Mouse (Mus musculus): Measurements from ENCODE around the gene Ubox5. TPM values are rescaled to one million over a fixed set of nuclear protein-coding genes. Genes with fewer than 3 reads are reported as not detected.
"Not testable (repeated sequence)": the region's sequence is repeated elsewhere in the genome, so short reads cannot be mapped to it uniquely, and the experiment has no call there.

The Ubox5 gene
- total RNA-seq, 2 experiments from 2014 or later, result 7.4 to 8.2 TPM

DNA sequence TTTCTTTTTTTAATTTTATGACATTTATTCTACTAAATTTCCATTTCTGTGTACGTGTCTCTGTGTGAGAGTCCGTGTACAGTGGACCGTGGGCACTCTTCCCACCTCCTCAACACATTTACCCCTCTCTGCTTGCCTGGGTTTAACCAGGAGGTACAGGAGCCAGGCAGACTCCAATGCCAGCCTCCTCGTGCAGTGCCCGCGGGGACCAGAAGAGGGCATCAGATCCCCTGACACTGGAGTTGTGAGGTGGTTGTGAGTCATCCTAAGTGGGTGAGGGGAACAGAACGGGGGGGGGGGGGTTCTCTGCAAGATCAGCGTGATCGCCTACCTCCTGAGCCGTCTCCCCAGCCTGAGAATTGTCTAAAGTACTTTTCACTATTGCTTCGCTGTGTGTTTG lies 51.7 kb downstream of the Ubox5 start:
- peak; percentile 67 to 69 for DNase-seq (ENCODE audit: low spot score in 2 of 2)

DNA sequence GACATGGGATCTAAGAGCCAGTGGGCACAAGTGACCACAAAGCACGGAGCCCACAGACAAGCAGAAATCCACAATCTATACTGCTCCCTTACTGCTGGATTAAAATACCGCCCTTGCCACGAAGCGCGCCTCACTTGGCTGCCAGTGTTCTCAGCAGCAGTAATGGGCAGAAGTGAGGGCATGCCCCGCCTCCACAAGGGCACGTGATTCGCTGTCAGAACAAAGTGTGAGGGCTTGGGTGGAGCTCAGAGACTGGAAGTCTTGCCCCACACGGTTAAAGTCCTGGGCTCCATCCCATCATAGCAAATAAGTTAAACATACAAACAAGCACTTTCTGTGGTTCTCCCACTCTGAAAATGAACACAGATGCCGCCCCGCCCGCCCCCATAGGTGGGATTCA lies 52.2 kb downstream of the Ubox5 start:
- no peak for DNase-seq (ENCODE audit: low spot score in 2 of 2)

DNA sequence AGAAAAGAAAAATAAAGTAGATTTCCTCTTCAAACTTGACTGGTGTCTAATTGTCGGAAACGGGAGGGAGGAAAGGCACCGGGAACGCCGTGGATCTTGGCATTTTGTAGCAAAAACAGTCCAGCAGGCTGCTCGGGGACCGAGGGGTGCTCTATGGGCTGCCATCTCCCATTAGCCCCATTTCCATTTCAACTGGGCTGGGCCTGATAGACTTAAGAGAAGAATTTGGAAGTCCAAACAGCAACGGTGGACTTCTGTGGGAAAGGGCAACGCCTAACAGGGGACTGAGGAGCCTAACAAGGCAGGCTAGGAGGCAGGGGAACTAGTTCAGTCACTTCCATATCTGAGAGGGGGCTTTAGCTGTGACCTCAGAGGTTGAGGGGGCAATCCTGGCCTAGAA lies 52.8 kb downstream of the Ubox5 start:
- no peak for DNase-seq (ENCODE audit: low spot score in 2 of 2)

DNA sequence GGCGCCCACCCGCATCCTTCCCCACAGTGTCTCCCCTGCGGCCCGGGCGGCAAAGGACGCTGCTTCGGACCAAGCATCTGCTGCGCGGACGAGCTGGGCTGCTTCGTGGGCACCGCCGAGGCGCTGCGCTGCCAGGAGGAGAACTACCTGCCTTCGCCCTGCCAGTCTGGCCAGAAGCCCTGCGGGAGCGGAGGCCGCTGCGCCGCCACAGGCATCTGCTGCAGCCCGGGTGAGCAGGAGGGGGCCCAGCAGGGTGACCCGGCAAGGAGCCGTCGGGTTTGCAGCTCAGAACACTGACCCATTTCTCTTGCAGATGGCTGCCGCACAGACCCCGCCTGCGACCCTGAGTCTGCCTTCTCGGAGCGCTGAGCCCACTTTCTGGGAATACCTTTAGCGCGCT lies 53.3 kb downstream of the Ubox5 start:
- DNase-seq (ENCODE audit: low spot score in 2 of 2), result not testable (repeated sequence)

DNA sequence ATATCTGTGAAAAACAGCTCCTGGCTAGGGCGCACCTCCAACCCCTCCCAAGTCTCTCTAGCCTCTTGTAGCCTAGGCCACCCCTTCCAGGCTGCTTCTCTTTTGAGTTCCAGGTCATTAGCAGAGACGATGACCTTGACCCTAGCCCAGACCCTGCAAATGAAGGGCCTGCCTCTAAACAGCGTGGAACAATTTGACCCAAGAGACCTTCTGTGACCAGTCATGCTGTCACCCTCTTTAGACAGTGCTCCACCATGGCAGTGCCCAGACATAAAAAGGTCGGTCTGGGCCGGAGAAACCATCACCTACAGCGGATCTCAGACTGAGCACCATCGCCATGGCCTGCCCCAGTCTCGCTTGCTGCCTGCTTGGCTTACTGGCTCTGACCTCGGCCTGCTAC lies 54.0 kb downstream of the Ubox5 start, which contains the start of gene Oxt:
Oxt (plus strand) TSS at position 301 of the 400 bp plus-strand sequence.
- no peak for DNase-seq (ENCODE audit: low spot score in 2 of 2)

DNA sequence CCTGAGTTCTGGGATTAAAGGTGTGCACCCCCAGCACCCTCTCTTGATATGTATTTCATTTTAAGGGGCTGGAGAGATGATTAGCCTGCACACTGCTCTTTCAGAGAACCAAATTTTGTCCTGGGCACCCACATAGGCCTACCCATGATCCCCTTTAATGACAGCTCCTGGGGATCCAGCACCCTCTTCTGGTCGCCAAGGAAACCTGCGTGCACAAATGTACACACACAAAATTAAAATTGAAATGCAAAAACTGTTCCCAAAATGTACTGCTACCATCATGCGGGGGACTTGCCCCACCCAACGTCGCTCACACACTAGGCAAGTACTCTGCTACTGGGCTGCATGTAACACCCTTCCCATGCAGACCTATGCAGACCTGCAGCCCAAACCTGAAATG lies 54.9 kb downstream of the Ubox5 start:
- DNase-seq (ENCODE audit: low spot score in 2 of 2), result no peak

DNA sequence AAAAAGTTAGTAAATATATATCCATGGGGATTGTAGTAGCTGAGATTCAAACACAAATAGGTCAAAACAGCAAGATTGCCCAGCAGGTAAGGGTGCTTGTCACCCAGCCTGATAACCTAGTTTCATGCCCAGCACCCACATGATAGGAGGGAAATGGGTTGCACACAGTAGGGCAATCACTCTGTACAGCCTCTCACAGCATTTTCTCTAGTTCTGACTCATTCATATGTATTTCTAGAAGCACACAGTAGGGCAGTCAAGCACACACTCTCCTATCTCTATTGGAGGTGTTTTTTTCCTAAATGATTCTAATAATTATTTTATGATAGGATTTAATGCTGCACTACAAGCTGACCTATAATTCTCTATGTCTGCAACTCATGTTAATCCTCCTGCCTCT lies 59.9 kb downstream of the Ubox5 start:
- DNase-seq (ENCODE audit: low spot score in 2 of 2), result no peak

DNA sequence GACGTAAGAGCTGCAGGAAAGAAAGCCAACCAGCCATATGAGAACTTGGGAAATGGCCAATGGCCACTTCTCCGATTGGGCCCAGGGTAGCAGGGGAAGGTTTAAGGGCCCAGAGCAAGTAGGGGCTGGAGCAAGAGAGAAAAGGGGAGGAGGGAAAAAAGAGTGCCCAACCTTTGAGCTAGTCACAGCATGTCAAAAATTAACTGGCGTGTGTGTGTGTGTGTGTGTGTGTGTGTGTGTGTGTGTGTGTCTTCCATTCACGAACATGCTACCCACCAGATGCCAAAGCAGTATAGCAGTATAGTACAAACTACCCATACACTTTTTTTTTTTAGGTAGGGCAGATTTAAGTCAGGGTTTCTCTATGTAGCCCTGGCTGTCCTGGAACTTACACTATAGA lies 60.9 kb downstream of the Ubox5 start:
- no peak for DNase-seq (ENCODE audit: low spot score in 2 of 2)

DNA sequence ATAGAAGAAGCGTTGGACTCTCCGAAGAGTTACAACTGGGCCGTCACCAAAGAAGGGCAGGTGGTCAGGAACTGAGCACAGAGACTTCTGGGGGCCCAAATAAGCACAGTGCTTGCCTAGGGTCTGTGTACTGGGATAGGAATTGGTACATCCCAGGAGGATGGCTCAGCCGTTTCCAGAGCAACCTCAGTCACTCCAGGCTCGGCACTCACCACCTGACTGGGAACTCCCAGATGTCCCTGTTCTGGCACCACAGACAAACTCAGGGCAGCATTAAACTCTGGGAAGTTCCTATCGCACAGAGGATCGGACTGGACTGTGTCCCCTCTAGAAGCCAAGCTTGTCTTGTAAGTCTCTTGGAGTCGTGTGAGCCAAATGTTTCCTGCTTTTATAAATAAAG lies 64.9 kb downstream of the Ubox5 start:
- no peak for DNase-seq (ENCODE audit: low spot score in 2 of 2)

DNA sequence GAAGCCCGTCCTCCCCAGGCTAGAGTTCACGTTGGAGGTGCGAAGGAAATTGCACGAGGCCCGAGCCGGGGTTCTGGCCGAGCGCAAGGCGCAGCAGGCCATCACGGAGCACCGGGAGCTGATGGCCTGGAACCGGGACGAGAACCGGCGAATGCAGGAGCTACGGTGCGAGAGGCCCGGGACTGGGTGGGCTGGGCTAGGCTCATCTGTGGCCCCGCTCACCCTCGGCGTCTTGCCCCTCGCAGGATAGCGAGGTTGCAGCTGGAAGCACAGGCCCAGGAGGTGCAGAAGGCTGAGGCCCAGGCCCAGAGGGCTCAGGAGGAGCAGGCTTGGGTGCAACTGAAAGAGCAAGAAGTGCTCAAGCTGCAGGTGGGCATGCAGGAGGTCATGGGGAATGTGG lies 65.8 kb downstream of the Ubox5 start:
- no peak for DNase-seq (ENCODE audit: low spot score in 2 of 2)

DNA sequence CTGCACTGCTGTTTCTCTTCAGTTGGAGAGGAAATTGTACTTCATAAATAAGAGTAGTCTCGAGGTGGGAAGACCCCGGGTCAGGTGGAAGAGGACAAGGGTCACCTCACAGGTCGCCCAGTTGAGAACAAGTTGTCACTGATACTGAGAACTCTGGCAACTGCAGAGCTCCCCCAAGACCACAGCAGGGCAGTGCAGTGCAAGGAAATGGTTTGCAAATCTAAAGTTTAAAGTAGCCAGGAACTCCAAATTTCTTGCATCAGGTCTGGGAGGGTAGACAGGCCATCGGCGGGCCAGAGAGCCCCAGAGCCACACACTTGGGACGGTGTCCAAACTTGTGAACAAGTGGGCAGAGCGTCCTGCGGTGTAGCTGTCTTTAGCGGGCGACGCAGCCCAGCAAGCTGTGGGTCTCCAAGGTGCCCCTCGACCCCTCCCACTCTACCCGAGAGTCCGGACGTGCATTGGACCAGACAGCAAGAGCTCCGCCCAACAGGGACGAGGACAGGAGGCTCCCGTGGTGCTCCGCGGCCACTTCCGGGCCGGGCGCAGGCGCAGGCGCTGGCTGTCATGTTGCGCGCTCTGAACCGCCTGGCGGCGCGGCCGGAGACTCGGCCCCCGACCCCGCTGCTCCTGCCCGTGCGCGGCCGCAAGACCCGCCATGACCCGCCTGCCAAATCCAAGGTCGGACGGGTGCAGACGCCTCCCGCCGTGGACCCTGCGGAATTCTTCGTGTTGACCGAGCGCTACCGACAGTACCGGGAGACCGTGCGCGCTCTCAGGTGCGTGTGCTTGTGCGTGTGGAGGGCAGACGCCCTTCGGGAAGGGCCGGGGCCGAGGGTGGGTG lies 66.4 kb downstream of the Ubox5 start, which contains the start of gene Mrps26:
Mrps26 (plus strand) TSS at position 531 of the 844 bp plus-strand sequence.
- DNase-seq (ENCODE audit: low spot score in 2 of 2), result peak; percentile 88 to 93

DNA sequence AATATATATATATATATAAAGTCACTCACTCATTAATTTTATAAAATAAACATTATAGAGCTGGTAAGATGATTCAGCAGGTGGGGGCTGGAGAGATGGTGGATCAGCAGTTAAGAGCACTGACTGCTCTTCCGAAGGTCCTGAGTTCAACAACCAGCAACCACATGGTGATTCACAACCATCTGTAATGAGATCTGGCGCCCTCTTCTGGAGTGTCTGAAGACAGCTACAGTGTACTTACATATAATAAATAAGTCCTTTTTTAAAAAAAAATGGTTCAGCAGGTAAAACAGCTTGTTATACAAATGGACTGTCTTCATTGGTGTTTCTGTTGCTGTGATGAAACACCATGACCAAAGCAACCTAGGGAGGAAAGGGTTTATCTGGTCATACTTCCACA lies 71.8 kb downstream of the Ubox5 start:
- DNase-seq (ENCODE audit: low spot score in 2 of 2), result no peak

DNA sequence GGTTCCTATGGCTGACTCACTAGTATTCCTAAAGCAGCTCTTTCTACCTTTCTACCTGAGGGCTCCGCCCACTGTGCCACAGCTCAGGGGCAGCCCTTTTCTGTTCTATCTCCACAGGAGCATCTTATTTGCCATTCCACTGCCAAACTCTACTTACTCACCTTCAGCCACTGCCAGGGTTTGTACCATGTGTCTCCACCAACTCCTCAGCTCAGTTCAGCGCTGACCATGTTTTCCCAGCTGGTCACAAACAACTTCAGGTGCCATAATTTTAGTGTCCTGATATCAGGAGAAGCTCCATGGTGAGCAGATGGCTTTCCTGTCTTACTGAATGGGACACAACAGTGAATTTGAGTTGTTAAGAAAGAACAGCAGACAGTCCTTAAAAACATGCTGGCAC lies 72.4 kb downstream of the Ubox5 start:
- DNase-seq (ENCODE audit: low spot score in 2 of 2), result no peak

DNA sequence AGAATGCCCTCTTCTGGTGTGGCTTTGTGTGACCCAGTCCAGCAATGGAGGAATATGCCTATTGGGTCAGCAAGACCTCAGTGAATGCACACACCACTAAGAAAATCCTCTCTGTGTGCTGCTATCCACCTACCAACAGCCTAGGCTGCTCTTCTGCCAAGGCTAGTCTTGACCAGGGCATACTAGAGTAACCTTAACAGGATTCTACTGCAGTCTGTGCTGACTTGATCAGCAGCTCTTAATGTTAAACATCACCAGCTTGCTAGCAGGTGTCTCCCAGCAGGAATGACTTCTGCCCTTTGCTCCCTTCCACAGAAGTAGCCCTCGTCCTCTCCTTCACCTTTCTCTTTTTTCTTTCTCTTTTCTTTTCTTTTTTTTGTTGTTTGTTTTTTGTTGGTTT lies 73.5 kb downstream of the Ubox5 start:
- no peak for DNase-seq (ENCODE audit: low spot score in 2 of 2)

DNA sequence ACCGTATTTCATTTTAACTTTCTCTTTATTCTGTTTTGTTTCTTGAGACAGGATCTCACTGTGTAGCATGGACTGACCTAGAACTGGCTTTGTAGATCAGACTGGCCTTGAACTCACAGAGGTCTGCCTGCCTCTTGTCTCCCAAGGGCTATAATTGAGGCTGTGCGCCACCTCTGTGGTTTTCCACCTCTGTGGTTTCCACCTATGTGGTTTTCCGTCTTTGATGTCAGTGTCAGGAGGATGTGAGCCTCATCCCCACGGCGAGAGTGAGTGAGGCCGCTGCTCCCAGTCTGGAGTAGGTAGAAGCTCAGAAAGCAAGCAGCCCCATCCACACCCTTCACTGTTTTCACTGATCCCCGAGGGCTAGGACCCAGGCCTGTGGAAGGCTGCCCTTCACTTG lies 75.0 kb downstream of the Ubox5 start:
- no peak for DNase-seq (ENCODE audit: low spot score in 2 of 2)

DNA sequence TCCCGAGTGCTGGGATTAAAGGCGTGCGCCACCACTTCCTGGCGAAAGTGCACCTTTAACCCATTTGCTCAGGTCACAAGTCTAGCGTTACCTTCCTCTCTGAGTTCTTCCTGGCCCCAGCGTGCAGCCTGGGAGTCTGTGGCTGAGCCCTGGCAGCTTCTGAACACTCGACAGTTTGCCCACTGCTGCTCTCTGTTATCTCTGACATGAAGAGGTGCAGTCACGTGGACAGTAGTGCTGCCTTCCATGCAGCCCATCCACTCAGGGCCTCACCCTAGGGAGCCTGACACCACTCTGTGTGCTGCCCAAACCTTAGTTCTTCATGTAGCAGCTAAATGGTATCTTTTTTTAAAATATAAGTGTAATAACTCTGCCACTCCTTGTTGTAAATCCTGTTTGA lies 82.9 kb downstream of the Ubox5 start:
- DNase-seq (ENCODE audit: low spot score in 2 of 2), result no peak

DNA sequence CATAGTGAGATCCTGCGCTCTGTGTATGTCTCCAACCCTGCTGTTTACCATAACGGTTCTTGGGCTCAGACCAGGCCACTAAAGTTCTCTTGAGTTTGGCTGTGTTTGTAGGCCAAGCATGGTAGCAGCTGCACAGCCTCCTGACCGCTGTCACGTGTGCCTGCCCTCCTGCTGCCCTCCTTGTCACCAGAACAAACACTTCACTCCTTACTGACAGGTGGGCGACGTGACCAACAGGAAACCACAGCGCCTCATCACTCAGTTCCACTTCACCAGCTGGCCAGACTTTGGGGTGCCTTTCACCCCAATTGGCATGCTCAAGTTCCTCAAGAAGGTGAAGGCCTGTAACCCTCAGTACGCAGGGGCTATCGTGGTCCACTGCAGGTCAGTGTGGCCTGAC lies 89.6 kb downstream of the Ubox5 start:
- no peak for DNase-seq (ENCODE audit: low spot score in 2 of 2)

Other genes starting within 250 kb of the Ubox5 start
- gene Cpxm1, start 232.5 kb downstream of the Ubox5 start, total RNA-seq (2021), result 10 to 100 TPM; 16.9 to 20.0 TPM
- gene Gm28372, start 224.8 kb downstream of the Ubox5 start, total RNA-seq (2021), result not detected
- gene 1700020A23Rik, start 224.8 kb downstream of the Ubox5 start, total RNA-seq (2021), result not detected
- gene Tmem239, start 223.6 kb downstream of the Ubox5 start, total RNA-seq (2021), result not detected
- 10 to 100 TPM; 87.1 to 98.7 TPM for gene Vps16, start 205.7 kb downstream of the Ubox5 start, total RNA-seq (2021)
- 10 to 100 TPM; 19.1 to 23.3 TPM for gene Pced1a, start 205.3 kb downstream of the Ubox5 start, total RNA-seq (2021)
- gene Ptpra, start 179.8 kb downstream of the Ubox5 start, total RNA-seq (2021), result 100 to 1,000 TPM; 283 to 297 TPM
- gene Mrps26, start 66.3 kb downstream of the Ubox5 start, total RNA-seq (2021), result 10 to 100 TPM; 73.6 to 81.5 TPM
- not detected for gene Oxt, start 53.9 kb downstream of the Ubox5 start, total RNA-seq (2021)
- not detected for gene Avp, start 47.5 kb downstream of the Ubox5 start, total RNA-seq (2021)
- 1 to 10 TPM; 8.1 to 8.7 TPM for gene Fastkd5, start within 50 bp of the Ubox5 start, total RNA-seq (2021)
- gene Lzts3, start 12.8 kb upstream of the Ubox5 start, total RNA-seq (2021), result 10 to 100 TPM; 43.9 to 50.5 TPM
- gene Ddrgk1, start 34.6 kb upstream of the Ubox5 start, total RNA-seq (2021), result 10 to 100 TPM; 57.9 to 71.9 TPM
- gene Itpa, start 37.6 kb upstream of the Ubox5 start, total RNA-seq (2021), result 10 to 100 TPM; 39.5 to 43.4 TPM
- under 1 TPM; 0.21 to 0.38 TPM for gene Slc4a11, start 67.5 kb upstream of the Ubox5 start, total RNA-seq (2021)

All from layer of hippocampus, postnatal 10 days (tissue).